Mouse (Mus musculus) small intestine, adult 2 months (tissue): ENCODE measurements around the gene Stub1. TPM values are rescaled to one million over a fixed set of nuclear protein-coding genes. Genes with fewer than 3 reads are reported as not detected.

Experiments used
- H3K27ac ChIP-seq: fragments of 200-500 bp; 2 replicates; pipeline ENCODE4 v1.5.1; 2012; ENCODE audit warnings: low read depth, low read length, control low read depth, inconsistent platforms; ENCODE audit not compliant: insufficient read depth
- H3K27me3 ChIP-seq: fragments of 200-500 bp; 2 replicates; pipeline ENCODE4 v1.6.1; 2012; ENCODE audit warnings: mild to moderate bottlenecking, moderate library complexity, low read length, inconsistent platforms; ENCODE audit not compliant: control insufficient read depth, insufficient read depth
- H3K36me3 ChIP-seq: fragments of 200-500 bp; 2 replicates; pipeline ENCODE4 v1.6.1; 2012; ENCODE audit warnings: mild to moderate bottlenecking, low read length, control low read depth, inconsistent platforms; ENCODE audit not compliant: control insufficient read depth, insufficient read depth
- H3K4me1 ChIP-seq: fragments of 200-500 bp; 2 replicates; pipeline ENCODE4 v1.6.1; 2012; ENCODE audit warnings: low read length, inconsistent platforms, mixed read lengths; ENCODE audit not compliant: control insufficient read depth, insufficient read depth, insufficient read length
- H3K4me3 ChIP-seq: fragments of 200-500 bp; 2 replicates; pipeline ENCODE4 v1.5.1; 2012; ENCODE audit warnings: low read depth, mild to moderate bottlenecking, control low read depth, inconsistent platforms, low read length, moderate library complexity
- CTCF ChIP-seq: fragments of 200-500 bp; IDR thresholded peaks from 2 replicates; pipeline ENCODE4 v1.5.1; 2012; ENCODE audit warnings: low read depth, mild to moderate bottlenecking, control low read depth, inconsistent platforms, low read length, moderate library complexity, mixed read lengths; ENCODE audit not compliant: insufficient replicate concordance, insufficient read length; ENCODE audit errors: extremely low read depth
- POLR2A ChIP-seq: fragments of 200-500 bp; IDR thresholded peaks from 2 replicates; pipeline ENCODE4 v1.6.1; 2012; ENCODE audit warnings: low read depth, mild to moderate bottlenecking, control low read depth, inconsistent platforms, low read length, moderate library complexity
- WGBS: fragments of 180-500 bp; shearing (Covaris S2); methylation state at CpG from one replicate; pipeline ENCODE4 v1.1.7; 2018; 5-methylcytosine and 5-hydroxymethylcytosine counted together
- polyA plus RNA-seq: library from polyadenylated mRNA; depleted of rRNA; stranded (reverse); fragments of >200 nt; gene quantifications from 2 replicates; pipeline ENCODE4 v1.2.3, GENCODE M21; 2012

Gene Stub1
- polyA plus RNA-seq, 1 experiment: 141 TPM

DNA sequence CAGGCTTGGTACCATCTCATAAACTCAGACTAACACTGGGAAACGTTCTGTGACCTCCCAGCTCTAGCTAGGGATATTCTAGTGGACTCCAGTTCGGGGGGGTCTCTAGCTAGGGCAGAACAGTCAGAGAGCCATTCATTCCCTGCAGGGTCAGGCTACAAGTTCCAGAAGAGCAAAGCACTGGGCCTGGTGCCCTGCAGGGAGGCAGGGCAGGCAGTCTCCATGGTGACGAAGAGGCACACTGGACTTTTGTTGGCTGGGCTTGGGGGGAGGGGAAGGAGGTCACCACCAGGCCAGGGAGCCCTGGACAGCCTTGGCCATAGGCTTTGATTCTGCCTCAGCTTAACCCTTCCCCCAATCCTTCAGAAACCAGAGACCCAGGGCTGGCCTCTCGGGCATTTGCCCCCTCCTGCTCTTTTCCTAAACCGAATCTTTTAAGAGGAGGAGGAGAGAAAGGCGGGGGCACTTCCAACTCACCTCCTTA is 37.6 kb downstream of the Stub1 start, which contains the start of gene AC134908.4:
Gene AC134908.4 (minus strand): TSS at position 51 of the 484 bp plus-strand sequence.
- Histone ChIP-seq H3K4me1 (peaks cover 18% of the 10 kb centered on the region), H3K27me3 (no peaks in the 10 kb centered on the region), H3K36me3 (no peaks in the 10 kb centered on the region), H3K4me3 (peak within 1 kb of the TSS; percentile 69), H3K27ac (no peak within 1 kb of the TSS)
- TF ChIP-seq POLR2A: no peak
- TF ChIP-seq CTCF: no peak
- WGBS: 80% methylated on average over 6 of the region's 6 CpGs

DNA sequence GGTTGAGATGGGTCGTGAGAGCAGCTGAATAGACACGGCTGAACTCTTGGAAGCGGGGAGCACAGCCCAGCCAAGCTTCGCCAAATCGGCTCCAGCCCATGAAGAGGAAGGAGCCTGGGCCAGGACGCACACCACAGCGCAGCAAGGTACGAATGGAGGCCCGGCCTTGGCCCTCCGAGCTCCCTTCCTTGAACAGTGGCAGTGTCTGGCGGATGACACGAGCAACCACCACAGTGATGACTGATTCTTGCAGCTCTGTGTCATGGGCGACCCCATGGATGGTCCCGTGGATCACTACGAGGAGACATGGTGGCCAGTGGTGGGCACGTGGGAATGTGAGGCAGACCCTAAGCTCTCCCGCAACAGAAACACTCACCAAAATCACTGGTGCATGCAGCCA is 38.2 kb downstream of the Stub1 start:
- H3K27ac ChIP-seq: no peak overlapping the region
- TF ChIP-seq CTCF (no peak), POLR2A (no peak)
- WGBS: 93% methylated on average over 17 of the region's 17 CpGs
- H3K36me3 ChIP-seq: no peaks in the 10 kb centered on the region
- H3K4me3 ChIP-seq: no peak overlapping the region
- H3K27me3 ChIP-seq: no peaks in the 10 kb centered on the region
- peaks cover 18% of the 10 kb centered on the region for H3K4me1 ChIP-seq

GRCm38 (mm10) chr17:25794197-25794596 is 39.0 kb downstream of the Stub1 start:
- WGBS: 85% methylated on average over 13 of the region's 13 CpGs
- Histone ChIP-seq H3K4me3 (no peak overlapping the region), H3K27me3 (no peaks in the 10 kb centered on the region), H3K27ac (no peak overlapping the region), H3K36me3 (peaks cover 3% of the 10 kb centered on the region; the same call in 1 of the 2 replicates), H3K4me1 (peaks cover 18% of the 10 kb centered on the region)
- TF ChIP-seq POLR2A (no peak), CTCF (no peak)

- Histone ChIP-seq H3K4me3 (peak within 1 kb of the TSS; percentile 91), H3K36me3 (peaks cover 3% of the 10 kb centered on the region), H3K27me3 (no peaks in the 10 kb centered on the region), H3K27ac (peak within 1 kb of the TSS; percentile 94), H3K4me1 (peaks cover 18% of the 10 kb centered on the region)
- 0% methylated on average over 14 of the region's 14 CpGs for WGBS
- TF ChIP-seq CTCF (peak; percentile 10; the same call in 1 of the 2 replicates), POLR2A (no peak)
Observed at GRCm38 (mm10) chr17:25792615-25793014, 40.6 kb downstream of the Stub1 start, which contains the start of gene Fam173a. Fam173a (minus strand) TSS chr17:25792901.

- H3K4me3 ChIP-seq: peak overlapping the region; percentile 91
Observed at GRCm38 (mm10) chr17:25791843-25792527, 41.2 kb downstream of the Stub1 start.

DNA sequence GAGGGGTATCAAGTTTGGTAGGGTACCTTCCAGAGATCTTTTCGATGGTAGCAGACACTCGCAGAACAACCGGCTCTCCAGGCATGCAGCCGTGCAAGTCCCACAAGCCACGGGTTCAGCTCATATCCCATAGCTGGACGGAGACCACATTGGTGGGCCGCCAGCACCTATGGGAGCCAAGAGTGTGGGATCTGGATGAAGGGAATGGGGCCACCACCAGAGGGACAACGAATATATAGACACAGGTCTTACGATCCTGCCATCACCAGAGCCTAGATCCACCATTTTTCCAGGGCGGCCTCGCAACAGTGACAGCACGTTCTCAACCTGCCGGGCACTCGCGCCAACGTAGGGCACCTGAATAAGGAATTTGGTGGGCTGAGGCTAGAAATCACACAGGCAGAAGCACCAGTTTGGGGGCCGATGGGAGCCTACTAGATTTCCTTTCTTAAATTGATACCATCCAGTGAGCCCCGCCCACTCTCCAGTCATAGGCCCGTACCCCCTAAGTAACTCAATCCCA is 41.8 kb downstream of the Stub1 start:
- peak overlapping the region; percentile 94 for H3K27ac ChIP-seq
- H3K4me1 ChIP-seq: peaks cover 16% of the 10 kb centered on the region
- H3K4me3 ChIP-seq: peak overlapping the region; percentile 91
- H3K36me3 ChIP-seq: peaks cover 3% of the 10 kb centered on the region
- WGBS: 14% methylated on average over 19 of the region's 19 CpGs
- no peaks in the 10 kb centered on the region for H3K27me3 ChIP-seq
- TF ChIP-seq POLR2A: no peak
- TF ChIP-seq CTCF: no peak

More at GRCm38 (mm10) chr17:25791843-25792527, 41.2 kb downstream of the Stub1 start:
- Histone ChIP-seq H3K36me3 (peaks cover 3% of the 10 kb centered on the region), H3K4me1 (peaks cover 18% of the 10 kb centered on the region), H3K27me3 (no peaks in the 10 kb centered on the region), H3K27ac (peak overlapping the region; percentile 94)
- WGBS: under 1% methylated on average over 45 of the region's 45 CpGs
- TF ChIP-seq CTCF (no peak), POLR2A (peak; percentile 59; the same call in 1 of the 2 replicates)

DNA sequence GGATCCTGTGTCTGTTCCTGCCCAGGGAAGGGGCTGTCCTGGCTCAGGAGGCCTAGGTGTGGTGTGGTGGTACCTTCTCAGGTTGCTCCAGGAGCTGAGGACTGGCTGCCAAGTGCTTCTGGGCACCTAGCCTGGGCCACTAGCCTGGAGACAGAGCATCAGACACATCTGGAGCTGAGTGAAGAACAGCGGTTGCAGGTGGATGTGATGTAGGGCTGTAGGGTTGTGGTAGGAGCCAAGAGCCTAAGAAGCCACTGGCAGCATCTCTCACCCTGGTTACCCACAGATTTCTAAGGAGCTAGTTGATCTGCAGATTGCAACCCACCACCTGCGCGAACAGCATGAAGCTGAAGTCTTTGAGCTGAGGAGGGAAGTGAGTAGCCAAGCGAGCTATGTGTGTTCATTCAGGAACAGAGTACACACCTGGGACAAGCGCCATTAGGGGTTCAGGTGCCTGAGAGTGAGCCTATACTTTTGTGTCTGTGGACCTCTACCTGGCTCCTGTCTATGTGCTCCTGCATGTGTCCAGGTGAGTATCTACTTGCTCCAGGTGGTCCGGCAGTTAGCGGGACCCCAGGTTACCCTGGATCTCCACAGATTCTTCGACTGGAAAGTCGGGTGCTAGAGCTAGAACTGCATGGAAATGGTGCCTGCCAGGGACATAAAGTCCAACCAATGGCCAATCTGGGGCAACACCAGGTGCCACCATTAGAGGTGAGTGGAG is 46.3 kb downstream of the Stub1 start:
- Histone ChIP-seq H3K36me3 (peaks cover 7% of the 10 kb centered on the region), H3K27ac (no peak overlapping the region), H3K4me3 (no peak overlapping the region), H3K27me3 (no peaks in the 10 kb centered on the region), H3K4me1 (peaks cover 8% of the 10 kb centered on the region)
- 89% methylated on average over 9 of the region's 9 CpGs for WGBS
- TF ChIP-seq CTCF (no peak), POLR2A (no peak)
